Mouse (Mus musculus) left cerebral cortex, postnatal 4 days (tissue): ENCODE data around the gene Mgat4a. TPM values are rescaled to one million over a fixed set of nuclear protein-coding genes. Genes with fewer than 3 reads are reported as not detected.

Experiments used
- DNase-seq: peaks from one replicate; pipeline ENCODE4 v3.0.0-alpha.2; 2022
- intact Hi-C: fragments of 180-260 bp; cut with DNase I; formaldehyde crosslinking; loops from one replicate; pipeline ENCODE4 v1.15.1; 2025
- total RNA-seq, 2 experiments: library from RNA; stranded (reverse); gene quantifications; 2 replicates each; pipeline ENCODE4 v1.2.3; 2021

Mgat4a gene
- total RNA-seq, result 10 to 100 TPM; 27.0 to 29.0 TPM

GRCm38 (mm10) chr1:37540810-37541658, at the start of gene Mgat4a:
Gene Mgat4a, minus strand, starts transcription at chr1:37541016.
- intact Hi-C loops, result loop anchor here (5.0 kb wide), 1 partner anchor 96 kb away; no protein-coding TSS in a partner anchor
- DNase-seq, result peak; percentile 97

- intact Hi-C loops, result no loop called here
- DNase-seq, result peak; percentile 63
Measured at GRCm38 (mm10) chr1:37585809-37586480, 45.1 kb upstream of the Mgat4a start.

GRCm38 (mm10) chr1:37583795-37584464, 43.1 kb upstream of the Mgat4a start:
- intact Hi-C loops, result no loop called here
- DNase-seq, result peak; percentile 15

GRCm38 (mm10) chr1:37583167-37583566, 42.4 kb upstream of the Mgat4a start:
- no peak for DNase-seq
- intact Hi-C loops, result no loop called here

GRCm38 (mm10) chr1:37579686-37580085, 38.9 kb upstream of the Mgat4a start:
- intact Hi-C loops, result no loop called here
- DNase-seq, result no peak

- peak; percentile 15 for DNase-seq
- intact Hi-C loops, result no loop called here
Measured at GRCm38 (mm10) chr1:37572528-37573272, 31.9 kb upstream of the Mgat4a start.

GRCm38 (mm10) chr1:37568379-37568778, 27.6 kb upstream of the Mgat4a start:
- intact Hi-C loops, result no loop called here
- DNase-seq, result no peak

GRCm38 (mm10) chr1:37566754-37567153, 25.9 kb upstream of the Mgat4a start:
- intact Hi-C loops, result no loop called here
- DNase-seq, result no peak

- intact Hi-C loops, result no loop called here
Measured at GRCm38 (mm10) chr1:37566344-37566743, 25.5 kb upstream of the Mgat4a start.

GRCm38 (mm10) chr1:37565396-37565795, 24.6 kb upstream of the Mgat4a start:
- intact Hi-C loops, result no loop called here
- no peak for DNase-seq

More at GRCm38 (mm10) chr1:37566344-37566743, 25.5 kb upstream of the Mgat4a start:
- no peak for DNase-seq

- DNase-seq, result no peak
- intact Hi-C loops, result no loop called here
Measured at GRCm38 (mm10) chr1:37561955-37562354, 21.1 kb upstream of the Mgat4a start.

GRCm38 (mm10) chr1:37560356-37560755, 19.5 kb upstream of the Mgat4a start:
- intact Hi-C loops, result no loop called here
- DNase-seq, result peak; percentile 55

GRCm38 (mm10) chr1:37551986-37552385, 11.2 kb upstream of the Mgat4a start:
- peak; percentile 12 for DNase-seq
- intact Hi-C loops, result no loop called here

GRCm38 (mm10) chr1:37549501-37549900, 8.7 kb upstream of the Mgat4a start:
- intact Hi-C loops, result no loop called here
- DNase-seq, result no peak

- intact Hi-C loops, result no loop called here
- no peak for DNase-seq
Measured at GRCm38 (mm10) chr1:37546398-37547051, 5.7 kb upstream of the Mgat4a start.

- intact Hi-C loops, result loop anchor here (5.0 kb wide), 1 partner anchor 93 kb away; no protein-coding TSS in a partner anchor
- DNase-seq, result no peak
Measured at GRCm38 (mm10) chr1:37544251-37544650, 3.4 kb upstream of the Mgat4a start.

GRCm38 (mm10) chr1:37543057-37543456, 2.2 kb upstream of the Mgat4a start:
- DNase-seq, result no peak
- intact Hi-C loops, result loop anchor here (5.0 kb wide), 1 partner anchor 94 kb away; no protein-coding TSS in a partner anchor

- peak; percentile 22 for DNase-seq
- intact Hi-C loops, result loop anchor here (5.0 kb wide), 2 partner anchors 63 to 97 kb away; no protein-coding TSS in a partner anchor
Measured at GRCm38 (mm10) chr1:37539968-37540809, 627 bp downstream of the Mgat4a start.
